Mouse (Mus musculus) lung, embryonic 16.5 days (tissue): ENCODE data around the gene Meox1. TPM values are rescaled to one million over a fixed set of nuclear protein-coding genes. Genes with fewer than 3 reads are reported as not detected.

Source experiments
- ATAC-seq: fragments of 200-750 bp; cut with Nextera tagmentation; 2 replicates; pipeline ENCODE4 v1.8.0; 2017; ENCODE audit warnings: low read depth, mild to moderate bottlenecking, moderate library complexity
- H3K27ac ChIP-seq: fragments of 300-500 bp; sonication (generic); 2 replicates; pipeline ENCODE4 v1.5.1; 2014; ENCODE audit warnings: mild to moderate bottlenecking, control low read depth, low read length
- H3K27me3 ChIP-seq: fragments of 300-500 bp; sonication (generic); 2 replicates; pipeline ENCODE4 v1.6.1; 2014; ENCODE audit warnings: low read depth, low read length, mixed read lengths; ENCODE audit not compliant: control insufficient read depth, insufficient read depth
- H3K36me3 ChIP-seq: fragments of 300-500 bp; sonication (generic); 2 replicates; pipeline ENCODE4 v1.6.1; 2014; ENCODE audit warnings: low read length; ENCODE audit not compliant: control insufficient read depth, insufficient read depth
- H3K4me1 ChIP-seq: fragments of 300-500 bp; sonication (generic); replicated peaks from 2 replicates; pipeline ENCODE4 v1.6.1; 2014; ENCODE audit warnings: low read length, mixed read lengths; ENCODE audit not compliant: control insufficient read depth, insufficient read depth
- H3K4me2 ChIP-seq: fragments of 300-500 bp; sonication (generic); 2 replicates; pipeline ENCODE4 v1.6.1; 2014; ENCODE audit warnings: low read depth, low read length, control low read depth
- H3K4me3 ChIP-seq: fragments of 300-500 bp; sonication (generic); 2 replicates; pipeline ENCODE4 v1.5.1; 2014; ENCODE audit warnings: mild to moderate bottlenecking, low read length, control low read depth
- H3K9ac ChIP-seq: fragments of 300-500 bp; sonication (generic); 2 replicates; pipeline ENCODE4 v1.6.1; 2014; ENCODE audit warnings: low read length, control low read depth
- H3K9me3 ChIP-seq: fragments of 300-500 bp; sonication (generic); 2 replicates; pipeline ENCODE4 v1.6.1; 2016; ENCODE audit warnings: low read length; ENCODE audit not compliant: control insufficient read depth
- WGBS: fragments of 180-500 bp; shearing (Covaris S2); extraction: QIAGEN DNeasy Blood & Tissue Kit; methylation state at CpG from one replicate; pipeline ENCODE4 v1.1.7; 2014; 5-methylcytosine and 5-hydroxymethylcytosine counted together
- polyA plus RNA-seq: library from polyadenylated mRNA; unstranded; fragments of >200 nt; fragmentation: Nextera tagmentation; extraction: Ambion mirVana; gene quantifications from 2 replicates; pipeline ENCODE4 v1.2.1, GENCODE M21; 2015

Gene Meox1
- polyA plus RNA-seq, 1 experiment from 2014 or later = 11.7 TPM

DNA sequence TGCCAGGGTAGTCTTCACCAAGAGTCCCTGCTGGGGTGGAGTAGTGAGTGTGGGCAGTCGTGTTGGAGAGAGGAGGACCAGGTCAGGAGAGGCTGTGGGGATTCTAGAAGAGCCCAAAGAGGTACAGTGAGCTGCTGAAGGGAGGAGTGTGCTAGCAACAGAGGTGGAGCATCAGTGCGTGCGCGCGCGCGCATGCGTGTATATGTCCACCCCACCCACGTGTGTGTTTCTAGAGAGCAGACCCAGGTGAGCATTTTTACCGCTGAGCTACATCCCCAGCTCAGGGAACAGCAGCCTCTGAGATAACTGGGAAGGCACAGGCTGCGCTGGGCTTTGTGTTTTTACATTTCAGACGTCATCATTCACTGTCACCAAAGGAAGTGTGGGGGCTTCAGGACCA, 7.7 kb downstream of the Meox1 start:
- H3K9me3 ChIP-seq = no peaks in the 10 kb centered on the region
- H3K27me3 ChIP-seq = no peaks in the 10 kb centered on the region
- no peak overlapping the region for H3K4me3 ChIP-seq
- H3K4me1 ChIP-seq = peaks cover 57% of the 10 kb centered on the region
- peak overlapping the region; percentile 85 for H3K27ac ChIP-seq
- H3K4me2 ChIP-seq = no peak overlapping the region
- H3K9ac ChIP-seq = 0 out of 2 replicates have a peak overlapping the region, but pooled peaks have one; percentile 3
- H3K36me3 ChIP-seq = no peaks in the 10 kb centered on the region
- 74% methylated on average over 12 of the region's 12 CpGs for WGBS
- peak; percentile 16; the same call in 1 of the 2 replicates for ATAC-seq

GRCm38 (mm10) chr11:101885881-101886319, 8.3 kb downstream of the Meox1 start:
- ATAC-seq = no peak
- no peaks in the 10 kb centered on the region for H3K36me3 ChIP-seq
- H3K4me3 ChIP-seq = no peak overlapping the region
- no peaks in the 10 kb centered on the region for H3K9me3 ChIP-seq
- H3K9ac ChIP-seq = peak overlapping the region; percentile 3
- H3K4me1 ChIP-seq = peaks cover 59% of the 10 kb centered on the region
- WGBS = 38% methylated on average over 6 of the region's 6 CpGs
- H3K27ac ChIP-seq = peak overlapping the region; percentile 85
- H3K4me2 ChIP-seq = no peak overlapping the region
- no peaks in the 10 kb centered on the region for H3K27me3 ChIP-seq

DNA sequence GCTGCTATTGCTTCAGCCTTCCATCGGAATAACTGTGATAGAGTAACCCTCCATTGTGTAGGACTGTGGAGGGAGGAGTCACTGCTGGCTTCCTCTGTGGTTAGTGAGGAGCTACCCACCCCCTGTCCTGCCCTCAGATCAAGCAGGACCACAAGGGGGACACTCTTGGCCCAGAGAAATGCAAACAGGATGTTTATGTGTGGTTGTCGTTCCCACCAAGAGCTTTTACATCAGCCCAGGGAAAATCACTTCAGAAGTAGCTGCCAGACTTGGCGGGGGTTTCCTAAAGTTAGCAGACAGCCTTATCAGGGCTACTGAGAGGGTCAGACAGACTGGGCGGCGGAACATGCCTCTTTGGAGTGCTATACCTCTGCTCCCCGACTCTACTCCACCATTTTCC, 8.9 kb downstream of the Meox1 start:
- Histone ChIP-seq H3K9ac (no peak overlapping the region; the same call in 1 of the 2 replicates), H3K4me1 (peaks cover 65% of the 10 kb centered on the region), H3K27ac (peak overlapping the region; percentile 85), H3K9me3 (no peaks in the 10 kb centered on the region), H3K4me3 (no peak overlapping the region), H3K27me3 (no peaks in the 10 kb centered on the region), H3K4me2 (no peak overlapping the region), H3K36me3 (no peaks in the 10 kb centered on the region)
- peak; percentile 84 for ATAC-seq
- WGBS = 4% methylated on average over 6 of the region's 6 CpGs

DNA sequence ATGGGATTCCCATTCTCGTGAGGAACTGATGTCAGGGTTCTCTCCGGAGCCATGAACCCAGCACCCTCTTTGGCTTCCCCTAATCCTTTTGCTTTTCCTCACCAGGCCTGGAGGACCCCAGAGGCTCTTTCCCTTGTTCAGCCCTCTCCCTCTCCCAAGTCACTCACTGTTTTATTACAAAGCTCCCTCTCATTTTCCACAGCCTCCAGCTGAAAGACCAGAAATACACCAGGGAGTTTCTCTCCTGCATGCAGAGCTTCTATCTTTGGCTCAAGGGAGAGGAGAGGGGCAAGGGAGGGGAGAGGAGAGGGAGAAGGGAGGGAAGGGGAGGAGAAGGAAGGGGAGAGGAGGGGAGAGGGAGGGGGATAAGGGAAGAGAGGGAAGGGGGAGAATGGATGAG, 10.3 kb downstream of the Meox1 start:
- WGBS = 65% methylated on average over 2 of the region's 2 CpGs
- H3K4me3 ChIP-seq = no peak overlapping the region
- ATAC-seq = no peak
- H3K9me3 ChIP-seq = no peaks in the 10 kb centered on the region
- H3K27me3 ChIP-seq = no peaks in the 10 kb centered on the region
- no peak overlapping the region for H3K4me2 ChIP-seq
- H3K27ac ChIP-seq = peak overlapping the region; percentile 47; the same call in 1 of the 2 replicates
- no peak overlapping the region for H3K9ac ChIP-seq
- H3K4me1 ChIP-seq = peaks cover 68% of the 10 kb centered on the region
- no peaks in the 10 kb centered on the region for H3K36me3 ChIP-seq

DNA sequence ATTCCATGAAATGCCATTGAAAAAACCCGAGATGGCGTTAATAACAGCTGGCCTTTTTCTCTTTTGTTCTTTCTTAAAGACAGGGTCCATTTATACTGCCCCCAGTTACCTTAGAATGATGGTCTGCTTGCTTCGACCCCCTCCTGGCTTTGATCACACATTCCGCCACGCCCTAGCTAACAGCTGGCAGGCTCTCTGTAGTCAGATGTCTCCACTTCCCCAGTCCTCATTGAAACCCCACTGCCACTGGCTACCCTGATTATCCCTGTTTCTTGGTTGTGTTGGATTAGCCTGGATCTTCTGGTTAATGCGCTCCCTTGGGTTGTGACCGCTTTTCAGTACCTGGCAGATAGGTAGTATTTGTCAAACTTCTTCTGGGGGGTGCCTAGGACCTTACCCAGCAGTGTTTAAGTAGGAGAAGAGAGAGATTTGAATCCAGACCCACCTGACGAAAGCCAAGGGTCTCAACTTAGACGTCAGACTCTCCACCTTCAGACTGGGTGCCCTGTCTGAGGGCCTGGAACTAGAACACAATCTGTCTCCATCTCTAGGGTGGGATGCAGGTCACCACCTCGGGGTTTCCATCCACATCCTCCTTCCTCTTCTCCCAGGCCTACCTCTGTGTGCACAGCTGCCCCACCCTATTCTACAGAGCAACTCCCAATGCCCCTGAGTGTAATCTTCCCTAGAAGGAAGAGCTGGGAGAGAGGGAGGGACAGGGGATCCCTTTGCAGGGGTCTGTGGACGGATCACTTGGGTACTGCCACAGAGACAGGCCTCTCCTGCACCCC, 11.5 kb downstream of the Meox1 start:
- peaks cover 71% of the 10 kb centered on the region for H3K4me1 ChIP-seq
- no peaks in the 10 kb centered on the region for H3K36me3 ChIP-seq
- no peak for ATAC-seq
- no peaks in the 10 kb centered on the region for H3K9me3 ChIP-seq
- H3K4me3 ChIP-seq = no peak overlapping the region
- WGBS = 78% methylated on average over 11 of the region's 11 CpGs
- H3K27ac ChIP-seq = peak overlapping the region; percentile 94
- H3K27me3 ChIP-seq = no peaks in the 10 kb centered on the region
- no peak overlapping the region for H3K4me2 ChIP-seq
- no peak overlapping the region for H3K9ac ChIP-seq

DNA sequence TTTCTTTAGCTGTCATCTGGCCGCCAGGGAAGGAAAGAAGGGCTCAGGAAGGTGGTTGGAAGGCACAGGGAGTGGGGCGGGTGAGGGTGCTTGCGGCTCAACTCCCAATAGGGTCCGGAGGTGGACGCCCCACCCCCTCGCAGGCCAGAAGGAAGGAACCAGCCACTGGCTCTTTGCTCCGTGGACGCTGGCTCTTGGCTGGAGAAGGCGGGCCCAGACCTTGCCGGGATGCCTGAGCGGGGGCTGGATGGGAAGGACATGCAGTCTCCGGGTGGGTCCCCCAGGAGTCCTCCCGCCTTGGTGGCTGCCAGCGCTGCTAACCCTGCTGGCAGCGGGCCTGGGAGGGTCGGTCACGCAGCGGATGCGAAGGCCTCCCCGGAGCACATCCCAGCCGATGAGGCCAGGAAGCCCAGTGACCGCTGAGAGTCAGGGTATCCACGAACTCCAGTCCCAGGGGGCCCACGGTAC, 12.5 kb downstream of the Meox1 start:
- Histone ChIP-seq H3K9ac (peak overlapping the region; percentile 64), H3K4me1 (peaks cover 68% of the 10 kb centered on the region), H3K27me3 (no peaks in the 10 kb centered on the region), H3K9me3 (no peaks in the 10 kb centered on the region), H3K36me3 (no peaks in the 10 kb centered on the region), H3K27ac (peak overlapping the region; percentile 94), H3K4me2 (peak overlapping the region; percentile 54), H3K4me3 (peak overlapping the region; percentile 30)
- peak; percentile 81 for ATAC-seq
- 3% methylated on average over 24 of the region's 24 CpGs for WGBS

GRCm38 (mm10) chr11:101881185-101881584, 13.0 kb downstream of the Meox1 start:
- H3K27ac ChIP-seq = peak overlapping the region; percentile 94
- H3K36me3 ChIP-seq = no peaks in the 10 kb centered on the region
- H3K9ac ChIP-seq = peak overlapping the region; percentile 64
- ATAC-seq = peak; percentile 3; the same call in 1 of the 2 replicates
- WGBS = 30% methylated on average over 7 of the region's 7 CpGs
- H3K4me2 ChIP-seq = peak overlapping the region; percentile 54
- H3K4me3 ChIP-seq = peak overlapping the region; percentile 30
- no peaks in the 10 kb centered on the region for H3K27me3 ChIP-seq
- H3K4me1 ChIP-seq = peaks cover 64% of the 10 kb centered on the region
- H3K9me3 ChIP-seq = no peaks in the 10 kb centered on the region

GRCm38 (mm10) chr11:101879672-101880071, 14.5 kb downstream of the Meox1 start:
- Histone ChIP-seq H3K36me3 (no peaks in the 10 kb centered on the region), H3K27ac (peak overlapping the region; percentile 65), H3K9me3 (no peaks in the 10 kb centered on the region), H3K4me2 (no peak overlapping the region), H3K4me3 (no peak overlapping the region), H3K27me3 (no peaks in the 10 kb centered on the region), H3K4me1 (peaks cover 53% of the 10 kb centered on the region), H3K9ac (no peak overlapping the region)
- WGBS = 58% methylated on average over 4 of the region's 4 CpGs
- ATAC-seq = no peak

DNA sequence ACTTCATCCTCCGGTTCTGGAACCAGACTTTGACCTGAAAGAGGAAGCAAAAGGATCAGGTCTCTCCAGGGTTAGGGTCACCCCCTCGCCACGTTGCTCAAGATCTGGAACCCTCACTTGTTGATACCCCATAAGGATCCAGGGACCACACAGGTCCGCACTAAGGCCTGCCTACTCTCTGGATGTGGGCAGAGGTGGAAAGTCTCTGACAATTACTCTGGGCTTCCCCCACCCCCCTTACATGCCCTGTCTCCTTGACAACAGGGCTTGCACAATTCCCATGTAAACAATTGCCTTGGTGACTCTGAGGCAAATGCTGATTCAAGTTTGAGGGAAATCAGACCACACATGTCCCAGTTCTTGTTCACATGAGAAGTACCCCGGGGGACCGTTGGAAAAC, 15.5 kb downstream of the Meox1 start:
- peaks cover 55% of the 10 kb centered on the region for H3K4me1 ChIP-seq
- peak overlapping the region; percentile 34 for H3K4me2 ChIP-seq
- H3K27ac ChIP-seq = peak overlapping the region; percentile 65

More for the DNA sequence above, 15.5 kb downstream of the Meox1 start:
- Histone ChIP-seq H3K9me3 (no peaks in the 10 kb centered on the region), H3K9ac (peak overlapping the region; percentile 53; the same call in 1 of the 2 replicates), H3K36me3 (no peaks in the 10 kb centered on the region), H3K4me3 (no peak overlapping the region), H3K27me3 (no peaks in the 10 kb centered on the region)
- WGBS = 35% methylated on average over 6 of the region's 6 CpGs
- peak; percentile 59 for ATAC-seq
